Mouse (Mus musculus): Measurements from ENCODE around the gene Gm3252.

Gm3252 gene

DNA sequence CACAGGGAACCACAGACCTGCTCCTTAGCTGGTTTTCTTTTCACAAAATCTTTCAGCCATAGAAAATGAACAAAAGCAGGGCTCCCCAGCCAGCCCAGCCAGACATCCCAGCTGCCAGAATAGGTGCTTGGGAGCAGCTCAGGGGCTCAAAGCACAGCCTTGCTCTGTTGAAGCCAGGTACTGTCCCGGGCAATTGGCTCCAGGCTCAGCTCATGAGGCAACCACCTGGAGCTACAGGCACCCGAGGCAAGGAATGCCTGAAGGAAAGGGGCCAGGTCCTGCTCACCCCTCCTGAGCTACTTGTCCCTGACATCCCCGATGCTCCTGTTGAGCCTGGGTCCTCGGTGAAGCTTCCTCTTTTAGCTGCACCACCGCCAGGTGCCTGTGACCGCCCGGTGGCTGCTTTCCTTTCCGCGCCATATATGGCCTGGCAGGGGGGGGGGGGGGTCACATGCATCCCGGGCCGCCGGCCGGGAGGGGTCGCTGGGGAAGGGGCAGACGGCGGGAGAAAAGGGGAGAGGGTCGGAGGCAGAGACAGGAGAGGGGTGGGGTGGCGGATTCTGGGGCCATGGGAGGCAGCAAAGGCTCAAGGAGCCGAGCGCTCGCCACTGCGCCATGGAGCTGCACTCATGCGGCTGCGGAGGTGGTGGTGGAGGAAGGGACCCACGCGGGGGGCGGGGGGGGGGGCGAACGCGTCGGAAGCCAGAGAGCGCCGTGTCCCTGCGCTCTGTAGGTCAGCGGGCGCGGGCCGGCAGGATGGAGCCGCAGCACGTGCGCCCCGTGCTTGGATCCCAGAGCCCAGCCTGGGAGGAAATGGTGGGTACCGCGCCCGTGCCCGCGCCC is at the start of gene Gm3252:
Gene Gm3252 (plus strand): TSS at position 738 of the 843 bp plus-strand sequence.
- in situ Hi-C loops (cut with MboI, MseI): loop anchor here in 1 of 2 experiments (25.0 kb wide), 2 partner anchors 1064 to 1314 kb away; partner anchors contain the start of genes Gm10409 and Gm3020

GRCm38 (mm10) chr14:4708938-4709337 is 17.6 kb upstream of the Gm3252 start, which contains the start of gene Gm7876:
Gm7876 (plus strand) TSS chr14:4709238.
- in situ Hi-C loops (cut with MboI, MseI): loop anchor here in 1 of 2 experiments (25.0 kb wide), 1 partner anchor 222 kb away; the partner anchor contains the start of gene Gm3182

GRCm38 (mm10) chr14:4776037-4776436 is 49.5 kb downstream of the Gm3252 start, which contains the start of gene Gm9602:
Gm9602 (plus strand) TSS chr14:4776337.
- in situ Hi-C loops (cut with MboI, MseI): loop anchor here in 1 of 2 experiments (5.0 to 10.0 kb wide), 2 partner anchors 1289 to 1761 kb away; partner anchors contain the start of gene Gm8356

Measured in T-helper 17 cell (primary cell).